Mouse (Mus musculus) heart, embryonic 15.5 days (tissue): ENCODE results near the gene Add2. TPM values are rescaled to one million over a fixed set of nuclear protein-coding genes. Genes with fewer than 3 reads are reported as not detected.

Experiments
- ATAC-seq: fragments of 200-750 bp; cut with Nextera tagmentation; replicated peaks from 2 replicates; pipeline ENCODE4 v1.8.0; 2017; ENCODE audit warnings: low read depth, moderate TSS enrichment; ENCODE audit not compliant: insufficient number of reproducible peaks, insufficient read depth, low FRiP score
- H3K27ac ChIP-seq: fragments of 300-500 bp; sonication (generic); 2 replicates; pipeline ENCODE4 v1.5.1; 2015; ENCODE audit warnings: mild to moderate bottlenecking, inconsistent platforms
- H3K27me3 ChIP-seq: fragments of 300-500 bp; sonication (generic); 2 replicates; pipeline ENCODE4 v1.6.1; 2015; ENCODE audit warnings: inconsistent platforms
- H3K36me3 ChIP-seq: fragments of 300-500 bp; sonication (generic); 2 replicates; pipeline ENCODE4 v1.6.1; 2015; ENCODE audit warnings: mild to moderate bottlenecking, inconsistent platforms
- H3K4me1 ChIP-seq: fragments of 300-500 bp; sonication (generic); replicated peaks from 2 replicates; pipeline ENCODE4 v1.6.1; 2015; ENCODE audit warnings: inconsistent platforms
- H3K4me2 ChIP-seq: fragments of 300-500 bp; sonication (generic); 2 replicates; pipeline ENCODE4 v1.6.1; 2015; ENCODE audit warnings: inconsistent platforms, mild to moderate bottlenecking, moderate library complexity
- H3K4me3 ChIP-seq: fragments of 300-500 bp; sonication (generic); 2 replicates; pipeline ENCODE4 v1.5.1; 2015; ENCODE audit warnings: mild to moderate bottlenecking, inconsistent platforms
- H3K9ac ChIP-seq: fragments of 300-500 bp; sonication (generic); 2 replicates; pipeline ENCODE4 v1.6.1; 2015; ENCODE audit warnings: mild to moderate bottlenecking, inconsistent platforms
- H3K9me3 ChIP-seq: fragments of 300-500 bp; sonication (generic); replicated peaks from 2 replicates; pipeline ENCODE4 v1.6.1; 2016; ENCODE audit warnings: inconsistent platforms
- WGBS: fragments of 180-500 bp; shearing (Covaris S2); methylation state at CpG from one replicate; pipeline ENCODE4 v1.1.7; 2015; ENCODE audit warnings: mixed read lengths; 5-methylcytosine and 5-hydroxymethylcytosine counted together
- polyA plus RNA-seq: library from polyadenylated mRNA; unstranded; fragments of >200 nt; fragmentation: Nextera tagmentation; extraction: Ambion mirVana; gene quantifications from 2 replicates; pipeline ENCODE4 v1.2.1, GENCODE M21; 2015

The Add2 gene
- polyA plus RNA-seq, 1 experiment from 2014 or later: 1.6 TPM

DNA sequence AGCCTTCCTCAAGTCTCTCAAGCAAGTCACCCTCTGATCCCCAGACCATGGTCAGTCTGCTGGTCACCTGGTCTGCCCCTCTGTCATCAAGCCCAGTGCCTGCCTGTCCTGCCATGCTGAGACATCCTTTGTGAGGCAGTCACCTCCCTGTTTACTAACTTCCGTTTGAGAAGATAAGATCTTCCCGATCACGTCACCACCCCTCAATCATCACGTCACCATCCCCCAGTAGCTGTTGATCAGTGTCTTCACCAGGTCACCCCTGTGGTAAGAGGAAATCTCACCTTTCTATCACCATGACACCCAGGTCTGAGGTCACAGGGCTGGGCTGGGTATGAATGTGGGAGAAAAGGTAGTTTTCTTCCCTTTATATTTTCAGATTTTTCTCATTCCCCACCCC lies 120.0 kb downstream of the Add2 start:
- ATAC-seq: no peak
- H3K4me2 ChIP-seq: no peak overlapping the region
- H3K27me3 ChIP-seq: no peaks in the 10 kb centered on the region
- H3K9ac ChIP-seq: no peak overlapping the region
- no peak overlapping the region for H3K4me3 ChIP-seq
- WGBS: 29% methylated on average over 4 of the region's 4 CpGs
- no peak overlapping the region for H3K27ac ChIP-seq
- H3K4me1 ChIP-seq: no peaks in the 10 kb centered on the region
- no peaks in the 10 kb centered on the region for H3K36me3 ChIP-seq
- no peaks in the 10 kb centered on the region for H3K9me3 ChIP-seq

DNA sequence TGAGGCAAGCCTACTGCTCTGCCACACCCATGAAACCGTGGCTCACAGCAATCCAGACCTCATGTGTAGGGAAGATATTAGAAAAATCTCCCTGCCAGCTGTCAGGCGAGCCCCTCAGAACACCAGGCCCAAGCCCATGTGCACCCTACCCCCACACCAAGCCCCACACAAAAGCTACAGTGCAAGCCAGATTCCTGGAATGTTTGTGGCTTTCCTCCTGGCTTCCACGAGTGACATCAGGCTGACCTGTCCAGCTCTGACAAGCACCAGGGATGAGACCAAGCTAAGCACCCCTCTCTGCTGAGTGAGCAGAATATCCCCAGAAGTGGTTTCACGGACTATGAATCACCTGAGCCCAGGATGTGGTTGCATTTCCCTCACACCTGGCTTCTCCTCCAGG lies 120.5 kb downstream of the Add2 start:
- 38% methylated on average over 4 of the region's 4 CpGs for WGBS

DNA sequence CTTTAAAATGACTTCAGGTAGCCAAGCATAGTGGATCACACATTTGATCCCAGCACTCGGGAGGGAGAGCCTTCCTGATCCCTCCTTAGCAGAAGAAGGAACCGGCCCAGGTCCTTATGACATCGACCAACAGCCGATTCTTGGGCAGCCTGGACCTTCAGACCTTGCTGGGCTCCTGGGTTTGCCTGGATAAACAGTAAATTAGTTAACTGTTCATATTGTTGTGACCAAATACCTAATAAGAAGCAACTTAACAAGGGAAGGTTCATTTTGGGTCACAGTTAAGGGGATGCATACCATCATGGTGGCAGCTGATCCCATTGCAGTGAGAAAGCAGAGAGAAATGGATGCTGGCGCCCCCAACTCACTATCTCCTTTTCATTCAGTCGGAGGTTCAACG lies 124.2 kb downstream of the Add2 start:
- Histone ChIP-seq H3K36me3 (no peaks in the 10 kb centered on the region), H3K4me3 (no peak overlapping the region), H3K4me2 (no peak overlapping the region), H3K27ac (no peak overlapping the region), H3K9me3 (no peaks in the 10 kb centered on the region), H3K9ac (no peak overlapping the region), H3K4me1 (peaks cover 8% of the 10 kb centered on the region), H3K27me3 (peaks cover 5% of the 10 kb centered on the region; the same call in 1 of the 2 replicates)
- WGBS: 86% methylated on average over 7 of the region's 7 CpGs
- no peak for ATAC-seq

More for the DNA sequence above, 120.5 kb downstream of the Add2 start:
- no peaks in the 10 kb centered on the region for H3K36me3 ChIP-seq
- H3K9ac ChIP-seq: no peak overlapping the region
- no peak for ATAC-seq
- H3K4me1 ChIP-seq: no peaks in the 10 kb centered on the region
- no peaks in the 10 kb centered on the region for H3K27me3 ChIP-seq
- no peak overlapping the region for H3K27ac ChIP-seq
- H3K4me2 ChIP-seq: no peak overlapping the region
- no peak overlapping the region for H3K4me3 ChIP-seq
- no peaks in the 10 kb centered on the region for H3K9me3 ChIP-seq

DNA sequence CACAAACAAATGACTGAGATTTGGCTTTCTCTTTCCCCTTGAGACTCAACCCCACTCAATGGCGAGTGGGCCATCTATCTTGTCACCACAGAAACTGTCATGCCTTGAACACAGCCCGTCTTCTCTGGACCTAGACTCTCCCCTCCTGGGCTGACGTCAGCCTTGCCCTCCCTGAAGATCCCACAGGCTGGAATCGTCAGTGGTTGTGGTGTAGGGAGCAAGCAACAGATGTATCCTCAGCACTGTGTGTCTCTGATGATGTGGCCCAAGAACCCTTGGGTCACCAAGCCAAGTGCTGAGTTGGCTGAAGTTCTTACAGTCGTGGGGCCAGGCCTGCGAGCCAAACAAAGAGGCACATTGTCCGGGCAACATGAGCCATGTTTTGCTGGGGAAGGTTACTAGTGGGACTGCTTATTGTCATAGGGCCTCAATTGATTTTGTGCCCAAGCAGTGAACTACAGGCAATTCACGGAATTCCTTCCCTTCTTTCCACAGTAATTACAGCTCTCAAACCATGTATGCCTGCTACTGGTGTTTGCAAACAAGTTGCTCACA lies 125.0 kb downstream of the Add2 start:
- H3K27me3 ChIP-seq: peaks cover 5% of the 10 kb centered on the region; the same call in 1 of the 2 replicates
- H3K27ac ChIP-seq: no peak overlapping the region
- H3K4me1 ChIP-seq: peaks cover 8% of the 10 kb centered on the region
- no peak overlapping the region for H3K4me3 ChIP-seq
- 73% methylated on average over 8 of the region's 8 CpGs for WGBS
- ATAC-seq: no peak
- H3K9me3 ChIP-seq: no peaks in the 10 kb centered on the region
- H3K4me2 ChIP-seq: no peak overlapping the region
- H3K36me3 ChIP-seq: no peaks in the 10 kb centered on the region
- H3K9ac ChIP-seq: no peak overlapping the region

DNA sequence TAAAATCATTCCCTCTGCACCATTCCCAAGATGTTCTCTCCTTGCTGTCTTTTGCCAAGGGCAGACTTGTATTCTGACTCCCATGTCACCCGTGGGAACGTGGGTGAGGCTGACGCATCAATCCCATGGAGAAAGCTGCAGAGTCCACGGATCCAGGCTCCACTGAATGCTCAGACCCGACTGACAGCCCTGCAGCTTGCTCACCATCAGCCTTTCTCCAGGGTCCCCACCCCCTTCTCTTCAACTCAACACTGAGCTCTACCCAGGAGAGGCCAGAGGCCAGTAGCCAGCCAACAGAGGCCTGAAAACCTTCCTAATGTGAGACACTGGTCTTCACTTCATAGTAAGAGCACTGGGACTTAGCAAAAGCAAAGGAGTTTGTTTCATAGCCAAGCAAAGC lies 125.5 kb downstream of the Add2 start:
- Histone ChIP-seq H3K4me1 (peaks cover 8% of the 10 kb centered on the region), H3K4me3 (no peak overlapping the region), H3K36me3 (no peaks in the 10 kb centered on the region), H3K27me3 (peaks cover 5% of the 10 kb centered on the region; the same call in 1 of the 2 replicates), H3K4me2 (no peak overlapping the region), H3K27ac (no peak overlapping the region), H3K9me3 (no peaks in the 10 kb centered on the region), H3K9ac (no peak overlapping the region)
- ATAC-seq: no peak
- WGBS: 70% methylated on average over 5 of the region's 5 CpGs

DNA sequence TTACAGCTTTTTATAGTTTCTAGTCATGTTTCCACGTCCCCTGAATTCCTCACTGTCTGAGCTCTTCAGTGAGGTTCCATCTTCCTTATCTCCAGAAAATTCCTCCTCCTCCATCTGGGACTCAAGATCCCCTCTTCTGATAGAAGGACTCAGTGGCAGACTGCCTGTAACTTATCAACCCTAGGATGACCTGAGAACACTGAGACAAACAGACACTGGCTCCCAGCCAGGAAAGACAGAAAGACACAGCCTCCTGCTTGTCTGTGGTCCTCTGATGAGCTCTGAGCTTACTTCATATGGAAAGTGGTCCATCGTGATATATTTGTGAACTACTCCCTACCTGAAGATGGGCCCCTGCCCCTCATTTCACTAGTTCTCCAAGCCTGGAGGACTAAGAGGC lies 126.0 kb downstream of the Add2 start:
- no peak for ATAC-seq
- H3K9me3 ChIP-seq: no peaks in the 10 kb centered on the region
- no peak overlapping the region for H3K9ac ChIP-seq
- H3K4me2 ChIP-seq: no peak overlapping the region
- no peaks in the 10 kb centered on the region for H3K36me3 ChIP-seq
- no peak overlapping the region for H3K27ac ChIP-seq
- 33% methylated on average over 2 of the region's 2 CpGs for WGBS
- H3K4me1 ChIP-seq: peaks cover 8% of the 10 kb centered on the region
- H3K4me3 ChIP-seq: no peak overlapping the region
- H3K27me3 ChIP-seq: peaks cover 5% of the 10 kb centered on the region; the same call in 1 of the 2 replicates

DNA sequence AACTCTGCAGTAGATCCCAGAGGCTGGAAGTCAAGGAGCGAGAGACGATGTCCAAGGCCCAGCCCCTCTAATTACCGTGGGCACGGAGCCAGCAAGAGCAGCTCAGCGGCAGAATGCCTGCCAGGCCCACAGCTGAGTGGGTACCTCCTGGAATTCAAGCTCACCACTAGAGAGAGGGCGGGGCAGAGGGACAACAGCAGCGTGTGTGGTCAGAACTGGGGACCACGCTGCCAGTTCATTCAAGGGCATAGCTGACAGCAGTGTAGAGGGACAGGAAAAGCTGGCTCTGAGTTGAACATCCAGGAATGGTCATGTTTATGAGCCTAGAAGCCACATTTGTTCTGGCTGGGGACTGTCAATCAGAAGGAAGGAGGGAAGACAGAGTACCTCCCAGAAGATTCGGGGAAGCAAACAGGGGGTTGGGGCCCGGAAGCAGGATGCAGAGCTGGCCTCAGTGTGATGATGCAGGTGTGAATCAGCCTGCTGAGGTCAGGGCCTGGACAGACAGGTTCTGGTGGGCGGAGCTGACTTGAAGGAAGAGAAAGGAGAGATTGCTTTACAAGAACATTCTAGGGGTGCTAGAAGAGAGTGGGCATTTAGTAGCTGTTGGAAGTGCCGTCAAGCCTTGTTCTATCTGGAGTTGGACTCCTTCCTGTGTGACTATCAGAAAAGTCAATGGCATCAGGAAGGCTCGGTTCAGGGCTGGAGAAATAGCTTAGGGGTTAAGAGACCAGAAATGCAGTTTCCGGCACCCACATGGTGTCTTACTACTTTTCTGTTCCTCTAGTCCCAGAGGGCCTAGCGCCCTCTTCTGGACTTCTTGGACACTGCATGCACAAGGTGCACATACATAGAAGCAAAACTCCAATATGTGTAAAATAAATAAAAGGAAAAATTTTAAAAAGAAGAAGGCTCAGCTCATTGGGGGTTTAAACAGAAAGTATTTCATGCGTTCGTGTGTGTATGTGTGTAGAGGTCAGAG lies 129.1 kb downstream of the Add2 start:
- Histone ChIP-seq H3K4me2 (peak overlapping the region; percentile 10; the same call in 1 of the 2 replicates), H3K36me3 (no peaks in the 10 kb centered on the region), H3K9me3 (no peaks in the 10 kb centered on the region), H3K4me3 (no peak overlapping the region), H3K27me3 (peaks cover 5% of the 10 kb centered on the region; the same call in 1 of the 2 replicates), H3K4me1 (peaks cover 8% of the 10 kb centered on the region), H3K9ac (no peak overlapping the region), H3K27ac (no peak overlapping the region)
- WGBS: 54% methylated on average over 17 of the region's 17 CpGs
- ATAC-seq: peak; percentile 74; the same call in 1 of the 2 replicates

DNA sequence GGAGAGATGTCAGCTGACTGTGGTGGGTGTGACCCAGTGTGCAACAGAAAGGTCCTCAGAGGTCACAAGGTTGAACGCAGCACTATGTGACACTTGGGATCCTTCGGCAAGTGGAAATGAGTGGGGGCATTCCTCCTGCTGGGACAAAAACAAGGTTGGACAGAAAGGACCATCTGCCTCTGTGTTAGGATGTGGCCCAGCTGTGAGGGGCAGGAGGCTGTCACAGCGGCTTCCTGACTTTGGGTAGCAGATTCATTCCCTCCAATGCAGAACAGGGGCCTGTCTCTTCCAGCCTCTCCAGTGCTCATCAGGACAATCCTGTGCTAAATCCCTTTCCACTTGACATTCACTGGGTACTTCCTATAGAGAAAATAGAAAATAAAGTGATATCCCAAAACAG lies 132.4 kb downstream of the Add2 start:
- 54% methylated on average over 3 of the region's 3 CpGs for WGBS
- ATAC-seq: no peak

DNA sequence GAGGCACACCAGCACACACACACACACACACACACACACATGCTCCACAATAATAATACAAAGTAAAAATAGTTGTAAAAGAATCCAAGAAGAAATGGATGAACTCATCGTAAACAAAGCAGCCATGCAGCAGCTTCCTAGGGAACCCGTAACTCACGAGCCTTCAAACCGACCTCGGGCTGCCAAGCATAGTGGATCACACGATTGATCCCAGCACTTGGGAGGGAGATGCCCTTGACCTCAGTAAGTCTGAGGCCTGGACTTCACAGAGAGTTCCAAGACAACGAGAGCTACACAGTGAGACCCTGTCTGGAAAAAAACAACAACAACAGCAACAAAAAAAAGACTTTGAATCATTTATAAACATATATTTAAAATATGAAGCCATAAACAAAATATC lies 133.1 kb downstream of the Add2 start:
- no peak for ATAC-seq

More for the DNA sequence above, 132.4 kb downstream of the Add2 start:
- Histone ChIP-seq H3K4me1 (peaks cover 8% of the 10 kb centered on the region), H3K4me2 (no peak overlapping the region), H3K27me3 (peaks cover 4% of the 10 kb centered on the region; the same call in 1 of the 2 replicates), H3K36me3 (no peaks in the 10 kb centered on the region), H3K9me3 (no peaks in the 10 kb centered on the region), H3K4me3 (no peak overlapping the region), H3K27ac (no peak overlapping the region), H3K9ac (no peak overlapping the region)

DNA sequence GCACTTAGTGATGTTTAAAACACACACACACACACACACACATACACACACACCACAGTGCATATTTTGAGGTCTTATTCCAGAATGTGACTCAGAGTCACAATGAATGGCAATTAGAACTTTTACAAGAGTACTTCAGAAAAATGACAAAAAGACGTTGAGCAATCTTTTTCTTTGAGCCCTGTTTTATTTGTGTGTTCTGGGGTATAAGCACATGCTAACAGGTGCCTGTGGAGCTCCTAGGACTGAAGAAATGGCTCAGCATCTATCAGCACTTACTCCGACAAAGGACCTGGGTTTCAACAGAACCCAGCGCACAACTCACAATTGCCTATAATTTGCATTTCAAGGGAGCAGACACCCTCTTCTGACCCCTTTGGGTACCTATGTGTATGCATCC lies 135.5 kb downstream of the Add2 start:
- Histone ChIP-seq H3K4me1 (no peaks in the 10 kb centered on the region), H3K36me3 (no peaks in the 10 kb centered on the region), H3K4me2 (no peak overlapping the region), H3K9me3 (no peaks in the 10 kb centered on the region), H3K27ac (no peak overlapping the region), H3K27me3 (no peaks in the 10 kb centered on the region), H3K4me3 (no peak overlapping the region), H3K9ac (no peak overlapping the region)
- 64% methylated on average over 3 of the region's 3 CpGs for WGBS
- no peak for ATAC-seq

More for the DNA sequence above, 133.1 kb downstream of the Add2 start:
- Histone ChIP-seq H3K4me1 (peaks cover 8% of the 10 kb centered on the region), H3K4me3 (no peak overlapping the region), H3K4me2 (no peak overlapping the region), H3K27ac (no peak overlapping the region), H3K27me3 (no peaks in the 10 kb centered on the region), H3K9me3 (no peaks in the 10 kb centered on the region), H3K36me3 (no peaks in the 10 kb centered on the region), H3K9ac (no peak overlapping the region)
- 59% methylated on average over 7 of the region's 7 CpGs for WGBS

DNA sequence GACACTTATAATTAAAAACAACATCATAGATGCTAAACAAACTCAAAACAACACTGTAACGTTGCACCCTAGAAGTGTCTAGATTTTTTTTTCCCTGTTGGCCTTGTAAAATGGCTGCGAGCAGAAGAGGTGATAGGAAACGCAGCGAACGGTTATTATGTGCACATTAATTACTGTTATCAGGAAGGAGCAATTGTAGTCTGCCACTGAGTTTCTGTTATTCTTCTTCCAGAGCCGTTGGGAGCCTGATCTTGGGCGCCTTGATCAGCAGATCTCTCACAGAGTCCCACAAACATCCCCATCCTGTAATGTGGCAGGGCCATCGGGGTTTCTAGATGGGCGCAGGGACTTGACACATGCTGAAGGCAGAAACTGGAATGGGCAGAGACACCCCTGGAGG lies 137.9 kb downstream of the Add2 start:
- Histone ChIP-seq H3K36me3 (no peaks in the 10 kb centered on the region), H3K4me3 (no peak overlapping the region)

More for the DNA sequence above, 137.9 kb downstream of the Add2 start:
- H3K4me1 ChIP-seq: no peaks in the 10 kb centered on the region
- H3K27me3 ChIP-seq: no peaks in the 10 kb centered on the region
- 75% methylated on average over 9 of the region's 9 CpGs for WGBS
- no peaks in the 10 kb centered on the region for H3K9me3 ChIP-seq
- H3K4me2 ChIP-seq: no peak overlapping the region
- H3K27ac ChIP-seq: no peak overlapping the region
- no peak for ATAC-seq
- H3K9ac ChIP-seq: no peak overlapping the region
